Mouse (Mus musculus) right cerebral cortex, adult 18-20 months (tissue): ENCODE data around the gene Ptpn13.

Experiments
- DNase-seq: peaks from one replicate; pipeline ENCODE4 v3.0.0; 2022; ENCODE audit warnings: mixed read lengths

Gene Ptpn13

GRCm38 (mm10) chr5:103526668-103527436, 101.9 kb downstream of the Ptpn13 start:
- DNase-seq, result no peak

DNA sequence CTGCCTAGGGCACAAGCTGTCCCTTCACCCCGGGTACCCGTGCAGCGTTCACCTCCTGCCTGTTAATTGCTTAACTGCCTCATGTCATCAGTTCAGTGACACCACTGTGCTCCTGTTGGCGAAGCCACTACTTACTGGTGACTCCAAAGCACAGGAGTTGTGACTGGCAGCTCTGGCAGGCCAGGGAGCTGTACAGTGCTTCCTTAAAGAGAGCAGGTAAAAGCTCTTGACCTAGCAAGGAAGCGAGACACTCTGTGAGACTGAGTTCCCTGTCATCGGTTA, 102.4 kb downstream of the Ptpn13 start:
- no peak for DNase-seq

GRCm38 (mm10) chr5:103530214-103530613, 105.2 kb downstream of the Ptpn13 start:
- DNase-seq, result no peak

GRCm38 (mm10) chr5:103532841-103533390, 107.9 kb downstream of the Ptpn13 start:
- DNase-seq, result no peak

GRCm38 (mm10) chr5:103534454-103534853, 109.5 kb downstream of the Ptpn13 start:
- DNase-seq, result no peak

DNA sequence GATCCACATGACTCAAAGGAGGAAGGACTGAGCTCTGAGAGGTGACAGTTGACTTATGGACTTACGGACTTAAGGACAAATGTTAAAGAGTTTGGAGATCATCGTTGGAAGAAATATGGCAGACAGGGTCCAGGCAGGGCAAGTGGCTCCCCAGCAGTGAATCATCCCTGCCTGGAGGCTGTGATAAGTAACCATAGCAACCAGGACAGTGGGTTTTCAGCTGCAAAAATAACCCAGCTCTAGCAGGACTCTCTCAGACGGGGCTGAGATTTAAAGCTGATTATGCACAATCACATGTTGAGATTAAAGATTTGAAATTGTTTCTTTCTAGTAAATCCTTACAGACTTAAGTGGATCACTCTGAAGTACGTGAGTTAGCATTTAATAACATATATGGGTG, 112.4 kb downstream of the Ptpn13 start:
- peak; percentile 33 for DNase-seq

- DNase-seq, result no peak
Observed at GRCm38 (mm10) chr5:103540612-103541011, 115.6 kb downstream of the Ptpn13 start.

GRCm38 (mm10) chr5:103541136-103541535, 116.1 kb downstream of the Ptpn13 start:
- DNase-seq, result no peak

- DNase-seq, result no peak
Observed at GRCm38 (mm10) chr5:103541542-103541941, 116.5 kb downstream of the Ptpn13 start.

GRCm38 (mm10) chr5:103545381-103546000, 120.5 kb downstream of the Ptpn13 start:
- DNase-seq, result no peak

DNA sequence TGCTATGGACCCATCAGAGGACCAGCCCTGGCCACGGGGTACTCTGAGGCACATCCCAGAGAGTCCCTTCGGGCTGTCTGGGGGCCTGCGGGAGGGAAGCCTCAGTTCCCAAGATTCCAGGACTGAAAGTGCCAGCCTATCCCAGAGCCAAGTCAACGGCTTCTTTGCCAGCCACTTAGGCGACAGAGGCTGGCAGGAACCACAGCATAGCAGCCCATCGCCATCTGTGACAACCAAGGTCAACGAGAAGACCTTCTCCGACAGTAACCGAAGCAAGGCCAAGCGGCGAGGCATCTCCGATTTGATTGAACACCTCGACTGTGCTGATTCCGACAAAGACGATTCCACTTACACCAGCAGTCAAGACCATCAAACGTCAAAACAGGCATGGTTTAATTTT, 129.8 kb downstream of the Ptpn13 start:
- DNase-seq, result no peak

DNA sequence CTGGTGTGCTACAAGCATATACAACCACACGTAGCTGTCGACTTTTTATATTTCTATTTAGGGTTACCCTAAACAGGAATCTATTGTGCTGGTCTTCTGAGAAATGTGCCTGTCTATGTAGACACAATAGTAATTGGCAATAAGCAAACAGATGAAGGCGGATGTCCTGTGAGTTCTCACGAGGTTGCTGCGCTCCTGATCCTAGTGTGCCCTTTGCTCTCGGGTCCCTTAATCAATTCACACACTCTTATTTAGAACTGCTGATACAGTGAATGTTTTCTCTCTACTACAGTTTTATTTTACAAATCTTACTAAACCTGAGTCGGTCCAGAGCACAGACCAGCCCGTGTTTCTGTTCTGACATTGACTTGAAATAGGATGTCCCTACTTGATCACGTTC, 135.6 kb downstream of the Ptpn13 start:
- no peak for DNase-seq

- no peak for DNase-seq
Observed at GRCm38 (mm10) chr5:103568034-103568433, 143.0 kb downstream of the Ptpn13 start.

DNA sequence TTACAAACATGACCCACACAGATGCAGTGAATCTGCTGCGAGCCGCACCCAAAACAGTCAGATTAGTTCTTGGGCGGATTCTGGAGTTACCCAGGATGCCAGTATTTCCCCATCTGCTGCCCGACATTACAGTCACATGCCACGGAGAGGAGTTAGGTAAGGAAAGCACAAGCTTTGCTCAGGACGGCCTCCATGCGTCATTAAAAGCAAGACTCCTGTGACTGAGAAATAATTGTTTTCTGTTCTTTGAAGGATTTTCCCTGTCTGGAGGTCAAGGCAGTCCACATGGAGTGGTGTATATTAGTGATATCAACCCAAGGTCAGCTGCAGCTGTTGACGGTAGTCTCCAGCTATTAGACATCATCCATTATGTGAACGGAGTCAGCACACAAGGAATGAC, 144.5 kb downstream of the Ptpn13 start:
- DNase-seq, result no peak

DNA sequence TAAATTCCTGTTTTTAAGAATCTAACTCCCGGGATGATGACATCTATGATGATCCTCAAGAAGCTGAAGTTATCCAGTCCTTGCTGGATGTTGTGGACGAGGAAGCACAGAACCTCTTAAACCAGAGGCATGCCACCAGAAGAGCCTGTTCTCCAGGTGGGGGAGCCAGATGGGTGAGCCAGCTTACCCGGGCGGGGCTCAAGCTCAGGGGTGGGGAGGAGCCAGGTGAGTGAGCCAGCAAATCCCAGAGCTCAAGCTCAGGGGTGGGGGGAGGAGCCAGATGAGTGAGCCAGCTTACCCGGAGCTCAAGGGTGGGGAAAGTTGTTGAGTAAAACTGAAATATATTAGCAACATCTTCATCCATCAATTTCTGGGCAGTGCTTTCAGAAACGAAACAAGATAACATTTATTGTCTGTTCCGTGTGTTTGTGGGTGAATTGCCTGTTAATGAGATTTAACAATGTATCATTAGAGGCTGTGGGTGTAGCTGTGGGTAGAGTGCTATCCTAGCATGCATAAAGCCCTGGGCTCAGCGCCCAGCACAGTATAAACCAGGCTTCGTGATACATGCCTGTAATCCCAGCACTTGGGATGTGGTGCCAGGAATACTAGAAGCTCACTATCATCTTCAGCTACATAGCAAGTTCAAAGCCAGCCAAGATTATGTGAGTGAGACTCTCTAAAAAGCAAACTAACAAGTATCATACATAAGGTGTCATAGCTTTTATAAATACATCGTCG, 154.9 kb downstream of the Ptpn13 start:
- DNase-seq, result no peak

DNA sequence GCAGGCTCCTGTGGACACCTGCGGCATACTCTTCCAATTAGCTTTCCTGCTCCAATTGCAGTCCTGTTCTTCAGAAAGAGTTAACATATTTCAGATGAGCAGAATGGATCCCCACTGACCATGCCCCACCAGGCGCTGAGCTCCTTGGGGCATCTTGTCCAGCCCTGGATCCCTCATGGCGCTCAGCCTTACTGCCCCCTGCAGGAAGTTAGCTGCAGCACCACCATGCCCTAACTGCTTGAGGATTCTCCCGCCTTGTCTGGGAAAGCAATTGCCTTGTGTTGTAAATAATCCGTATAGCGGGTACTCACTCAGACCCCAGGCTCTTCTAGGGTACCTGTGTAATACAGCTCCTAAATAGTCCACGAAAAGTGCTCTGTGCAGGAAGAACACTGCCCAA, 162.2 kb downstream of the Ptpn13 start:
- DNase-seq, result no peak

- DNase-seq, result no peak
Observed at GRCm38 (mm10) chr5:103591846-103592245, 166.9 kb downstream of the Ptpn13 start.

DNA sequence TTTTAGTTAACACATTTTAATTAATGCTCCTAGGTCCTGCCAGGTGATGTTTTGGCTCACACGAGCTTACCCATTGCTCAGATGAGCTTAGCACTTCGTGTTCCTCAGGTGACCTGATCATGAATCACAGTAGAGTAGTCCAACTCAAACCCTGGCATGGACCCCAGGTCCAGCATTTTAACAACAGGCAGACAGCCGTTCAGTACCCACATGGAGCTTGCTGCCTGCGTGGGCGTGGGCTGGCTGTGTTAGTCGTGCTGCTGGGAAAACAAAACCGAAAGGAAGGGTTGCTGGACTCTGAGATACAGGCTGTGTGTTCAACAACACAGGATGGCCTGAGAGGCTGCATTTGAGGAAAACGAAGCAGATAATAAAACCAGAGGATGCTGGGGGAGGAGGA, 167.7 kb downstream of the Ptpn13 start:
- DNase-seq, result peak; percentile 31

DNA sequence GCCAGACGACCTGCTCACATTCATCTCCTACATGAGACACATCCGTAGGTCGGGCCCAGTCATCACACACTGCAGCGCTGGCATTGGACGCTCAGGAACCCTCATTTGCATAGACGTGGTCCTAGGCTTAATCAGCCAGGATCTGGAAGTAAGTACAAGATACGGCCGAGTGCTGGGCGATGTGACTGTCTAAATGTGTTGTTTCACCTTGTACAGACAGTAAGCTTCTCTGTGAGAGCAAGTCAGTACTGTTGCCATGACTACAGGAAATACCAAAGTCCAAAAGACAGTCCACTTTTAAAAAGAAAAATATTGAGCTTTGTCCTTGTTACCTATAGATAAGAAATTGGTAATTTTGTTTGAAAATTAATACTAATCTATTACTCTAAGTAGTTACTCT, 168.6 kb downstream of the Ptpn13 start:
- no peak for DNase-seq

- no peak for DNase-seq
Observed at GRCm38 (mm10) chr5:103595394-103596226, 170.6 kb downstream of the Ptpn13 start.

- DNase-seq, result no peak
Observed at GRCm38 (mm10) chr5:103596467-103597146, 171.6 kb downstream of the Ptpn13 start.

GRCm38 (mm10) chr5:103597604-103598003, 172.6 kb downstream of the Ptpn13 start:
- no peak for DNase-seq
